Mouse (Mus musculus): ENCODE measurements around the gene Hist2h3c1. TPM values are rescaled to one million over a fixed set of nuclear protein-coding genes. Genes with fewer than 3 reads are reported as not detected.
A peak's percentile ranks its signal among the peaks of the same experiment; 100 is the strongest.
"Not testable (repeated sequence)": the region's sequence is repeated elsewhere in the genome, so short reads cannot be mapped to it uniquely, and the experiment has no call there.

Gene Hist2h3c1
- polyA plus RNA-seq, 1 experiment: not detected

GRCm38 (mm10) chr3:96234914-96235313 is 11.6 kb upstream of the Hist2h3c1 start:
- no peak overlapping the region for H3K4me3 ChIP-seq (replicated peaks)
- no peaks in the 10 kb centered on the region for H3K36me3 ChIP-seq (replicated peaks; ENCODE audit: low read length)
- no peaks in the 10 kb centered on the region for H3K9me3 ChIP-seq
- TF ChIP-seq GATA1 (IDR thresholded peaks at IDR 0.05; ENCODE audit: borderline replicate concordance, low read length) (no peak), FLI1 (IDR thresholded peaks at IDR 0.05; ENCODE audit: low read length) (no peak)
- no peaks in the 10 kb centered on the region for H3K27me3 ChIP-seq (replicated peaks)
- peaks cover 44% of the 10 kb centered on the region for H3K4me1 ChIP-seq

DNA sequence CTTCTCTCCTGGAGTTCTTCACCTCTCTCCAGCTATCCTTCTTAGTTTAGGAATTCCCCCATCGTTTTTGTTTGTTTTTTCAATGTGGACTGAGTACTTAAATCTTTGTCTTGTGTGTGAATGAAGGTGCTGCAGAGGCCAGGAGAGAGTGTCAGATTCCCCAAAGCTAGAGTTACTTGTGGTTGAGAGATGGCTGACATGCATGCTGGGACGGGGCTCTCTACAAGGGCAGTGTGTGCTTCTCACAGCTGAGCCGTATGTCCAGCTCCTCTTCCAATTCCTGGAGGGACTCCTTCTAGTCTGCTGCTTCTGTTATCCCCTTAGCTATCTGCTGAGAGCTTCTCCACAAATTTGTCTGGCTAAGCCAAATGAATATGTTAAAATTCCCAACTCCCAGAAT is 10.6 kb upstream of the Hist2h3c1 start:
- Histone ChIP-seq H3K4me1 (peaks cover 39% of the 10 kb centered on the region), H3K9me3 (no peaks in the 10 kb centered on the region), H3K4me3 (replicated peaks) (peak overlapping the region; percentile 69), H3K27me3 (replicated peaks) (no peaks in the 10 kb centered on the region), H3K36me3 (replicated peaks; ENCODE audit: low read length) (no peaks in the 10 kb centered on the region)
- TF ChIP-seq GATA1 (IDR thresholded peaks at IDR 0.05; ENCODE audit: borderline replicate concordance, low read length) (no peak), FLI1 (IDR thresholded peaks at IDR 0.05; ENCODE audit: low read length) (no peak)

GRCm38 (mm10) chr3:96236834-96237334 is 9.6 kb upstream of the Hist2h3c1 start:
- Histone ChIP-seq H3K36me3 (replicated peaks; ENCODE audit: low read length) (peaks cover 2% of the 10 kb centered on the region), H3K9me3 (no peaks in the 10 kb centered on the region), H3K27me3 (replicated peaks) (no peaks in the 10 kb centered on the region), H3K4me3 (replicated peaks) (peak overlapping the region; percentile 91), H3K4me1 (peaks cover 38% of the 10 kb centered on the region)
- no peak for TF ChIP-seq GATA1 (IDR thresholded peaks at IDR 0.05; ENCODE audit: borderline replicate concordance, low read length)
- TF ChIP-seq FLI1 (IDR thresholded peaks at IDR 0.05; ENCODE audit: low read length): no peak

- peaks cover 6% of the 10 kb centered on the region for H3K36me3 ChIP-seq (replicated peaks; ENCODE audit: low read length)
- H3K27me3 ChIP-seq (replicated peaks): no peaks in the 10 kb centered on the region
- peak overlapping the region; percentile 91 for H3K4me3 ChIP-seq (replicated peaks)
- no peak for TF ChIP-seq FLI1 (IDR thresholded peaks at IDR 0.05; ENCODE audit: low read length)
- no peak for TF ChIP-seq GATA1 (IDR thresholded peaks at IDR 0.05; ENCODE audit: borderline replicate concordance, low read length)
- no peaks in the 10 kb centered on the region for H3K9me3 ChIP-seq
- peaks cover 42% of the 10 kb centered on the region for H3K4me1 ChIP-seq
These were observed 9.1 kb upstream of the Hist2h3c1 start for GRCm38 (mm10) chr3:96237335-96237903.

DNA sequence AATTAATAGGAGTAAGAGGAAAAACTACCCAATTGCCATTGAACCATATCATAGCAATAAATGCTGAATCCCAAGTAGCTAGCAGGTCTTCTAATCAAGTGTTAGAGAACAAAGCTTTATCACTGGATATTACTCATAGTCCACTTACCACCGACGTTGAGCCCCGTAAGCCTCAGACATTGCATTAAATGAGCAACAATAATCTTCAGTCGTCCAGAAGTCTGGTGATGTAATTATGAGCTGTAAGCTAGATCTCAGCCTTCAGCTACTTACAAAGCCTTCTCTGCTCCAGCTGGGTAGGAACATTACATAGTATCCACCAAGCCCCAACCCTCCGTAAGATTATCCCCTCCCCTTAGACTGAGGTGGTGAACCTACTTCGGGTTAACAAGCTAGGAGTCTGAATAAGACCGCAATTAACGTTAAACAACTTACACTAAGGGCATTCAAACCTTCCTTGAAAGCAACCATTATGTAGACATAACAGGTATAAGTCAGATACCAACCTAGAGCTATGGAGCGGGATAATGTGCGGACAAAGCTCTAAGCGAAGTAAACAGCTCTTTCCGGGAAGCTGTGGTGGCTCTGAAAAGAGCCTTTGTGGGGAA is 8.5 kb upstream of the Hist2h3c1 start:
- peaks cover 44% of the 10 kb centered on the region for H3K4me1 ChIP-seq
- no peaks in the 10 kb centered on the region for H3K27me3 ChIP-seq (replicated peaks)
- H3K4me3 ChIP-seq (replicated peaks): peak overlapping the region; percentile 91
- no peaks in the 10 kb centered on the region for H3K9me3 ChIP-seq
- H3K36me3 ChIP-seq (replicated peaks; ENCODE audit: low read length): peaks cover 7% of the 10 kb centered on the region
- TF ChIP-seq GATA1 (IDR thresholded peaks at IDR 0.05; ENCODE audit: borderline replicate concordance, low read length) (no peak), FLI1 (IDR thresholded peaks at IDR 0.05; ENCODE audit: low read length) (no peak)

DNA sequence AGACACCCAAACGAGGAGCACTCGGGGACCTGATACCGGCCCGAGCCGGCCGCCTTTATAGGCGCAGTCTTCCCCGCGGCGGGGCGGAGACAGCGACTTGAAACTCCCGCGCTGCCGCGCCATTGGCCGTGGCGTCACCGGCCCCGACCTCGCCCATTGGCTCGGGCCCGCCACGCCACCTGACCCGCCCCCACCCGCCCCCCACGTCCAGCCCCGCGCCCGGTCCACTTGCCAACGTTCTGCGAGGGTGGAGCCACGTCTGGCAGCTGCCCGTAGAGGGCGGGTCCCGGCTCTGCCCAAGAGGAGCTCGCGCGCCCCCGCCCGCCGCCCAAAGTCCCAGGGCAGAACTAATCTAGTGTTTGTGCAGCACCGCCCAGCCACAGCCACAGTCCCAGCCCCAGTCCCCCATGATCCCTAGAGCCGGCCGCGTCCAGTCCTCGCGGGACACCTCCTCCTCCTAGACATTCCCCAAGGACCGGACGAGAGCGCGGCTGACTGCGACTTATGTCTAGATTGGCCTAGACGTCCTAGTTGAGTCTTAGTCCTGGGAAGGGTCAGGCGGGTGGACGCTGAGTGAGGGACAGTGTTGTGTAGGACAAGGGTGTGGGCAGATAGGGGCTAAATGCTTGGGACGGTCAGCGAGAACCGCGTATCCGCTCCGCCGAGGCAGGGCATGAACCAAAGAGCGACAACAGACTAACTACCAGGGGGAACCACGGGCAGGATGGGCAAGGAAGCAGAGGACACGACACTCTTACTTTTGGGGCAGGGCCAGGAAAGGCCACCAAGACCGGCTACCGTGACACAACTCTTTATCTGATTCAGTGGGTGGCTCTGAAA is 7.3 kb upstream of the Hist2h3c1 start, which contains the start of gene Hist2h3c2:
Hist2h3c2 (minus strand) TSS at position 174 of the 840 bp plus-strand sequence.
- Histone ChIP-seq H3K4me1 (peaks cover 55% of the 10 kb centered on the region), H3K4me3 (replicated peaks) (peak within 1 kb of the TSS; percentile 91)
- not testable (repeated sequence) for H3K27me3 ChIP-seq (replicated peaks); H3K9me3 ChIP-seq; H3K36me3 ChIP-seq (replicated peaks; ENCODE audit: low read length)

- not testable (repeated sequence) for H3K36me3 ChIP-seq (replicated peaks; ENCODE audit: low read length); H3K27me3 ChIP-seq (replicated peaks); H3K9me3 ChIP-seq
- Histone ChIP-seq H3K4me1 (peaks cover 59% of the 10 kb centered on the region), H3K4me3 (replicated peaks) (peak within 1 kb of the TSS; percentile 90)
These were observed 6.3 kb upstream of the Hist2h3c1 start, which contains the start of gene Hist2h2aa2 for GRCm38 (mm10) chr3:96239949-96240798. TSS of gene Hist2h2aa2 (minus strand) at chr3:96240276.

DNA sequence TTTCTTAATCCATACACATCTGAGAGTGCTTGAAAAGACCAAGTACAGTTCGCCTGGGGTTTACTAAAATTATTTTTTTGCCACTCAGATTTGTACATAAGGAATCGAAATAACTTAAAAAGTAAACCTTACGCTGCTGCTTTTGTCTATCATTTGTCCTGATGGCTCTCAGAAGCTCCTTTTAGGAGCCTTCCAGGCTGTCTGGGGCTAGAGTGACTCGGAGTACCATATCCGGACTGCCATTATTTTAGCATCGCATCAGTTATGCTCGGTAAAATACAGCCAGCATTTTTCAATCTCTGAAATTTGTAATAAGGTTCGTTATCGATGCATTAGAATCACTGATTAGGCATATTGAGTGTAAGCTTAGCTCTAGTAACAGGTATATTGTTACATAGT is 5.7 kb upstream of the Hist2h3c1 start:
- TF ChIP-seq GATA1 (IDR thresholded peaks at IDR 0.05; ENCODE audit: borderline replicate concordance, low read length) (no peak), FLI1 (IDR thresholded peaks at IDR 0.05; ENCODE audit: low read length) (no peak)
- Histone ChIP-seq H3K4me3 (replicated peaks) (peak overlapping the region; percentile 86), H3K9me3 (no peaks in the 10 kb centered on the region), H3K4me1 (peaks cover 56% of the 10 kb centered on the region), H3K36me3 (replicated peaks; ENCODE audit: low read length) (peaks cover 7% of the 10 kb centered on the region), H3K27me3 (replicated peaks) (no peaks in the 10 kb centered on the region)

- H3K4me3 ChIP-seq (replicated peaks): peak overlapping the region; percentile 94
- peaks cover 52% of the 10 kb centered on the region for H3K4me1 ChIP-seq
- H3K9me3 ChIP-seq: no peaks in the 10 kb centered on the region
- TF ChIP-seq GATA1 (IDR thresholded peaks at IDR 0.05; ENCODE audit: borderline replicate concordance, low read length): no peak
- TF ChIP-seq FLI1 (IDR thresholded peaks at IDR 0.05; ENCODE audit: low read length): no peak
- no peaks in the 10 kb centered on the region for H3K27me3 ChIP-seq (replicated peaks)
- peaks cover 7% of the 10 kb centered on the region for H3K36me3 ChIP-seq (replicated peaks; ENCODE audit: low read length)
These were observed 2.4 kb upstream of the Hist2h3c1 start for GRCm38 (mm10) chr3:96243921-96244572.

- Histone ChIP-seq H3K4me3 (replicated peaks) (peak within 1 kb of the TSS; percentile 94), H3K4me1 (peaks cover 54% of the 10 kb centered on the region)
- not testable (repeated sequence) for H3K9me3 ChIP-seq; H3K36me3 ChIP-seq (replicated peaks; ENCODE audit: low read length); H3K27me3 ChIP-seq (replicated peaks)
These were observed 1.2 kb upstream of the Hist2h3c1 start, which contains the start of gene Hist2h2aa1 for GRCm38 (mm10) chr3:96245003-96245886. TSS of gene Hist2h2aa1 (plus strand) at chr3:96245497.

GRCm38 (mm10) chr3:96246018-96246417 is 467 bp upstream of the Hist2h3c1 start:
- Histone ChIP-seq H3K4me1 (peaks cover 54% of the 10 kb centered on the region), H3K4me3 (replicated peaks) (peak overlapping the region; percentile 83)
- not testable (repeated sequence) for H3K27me3 ChIP-seq (replicated peaks); H3K9me3 ChIP-seq; H3K36me3 ChIP-seq (replicated peaks; ENCODE audit: low read length)

Measured in megakaryocyte, embryonic 14.5 days (primary cell).